Mouse (Mus musculus) urinary bladder, postnatal 36 days (tissue): Measurements from ENCODE around the gene Krt88.

ENCODE experiments used
- DNase-seq, 2 experiments: peaks; one replicate each; pipeline ENCODE4 v3.0.0; 2022; ENCODE audit warnings: low spot score in 2 of 2, mixed read lengths in 1 of 2

Gene Krt88

GRCm38 (mm10) chr15:101447444-101447843 lies at the start of gene Krt88:
Gene Krt88, plus strand, starts transcription at chr15:101447744.
- no peak for DNase-seq

- no peak for DNase-seq
Measured at GRCm38 (mm10) chr15:101398269-101398668, 49.3 kb upstream of the Krt88 start.

GRCm38 (mm10) chr15:101410775-101411174 lies 36.8 kb upstream of the Krt88 start, which contains the start of gene Krt7:
Gene Krt7, plus strand, starts transcription at chr15:101411043.
- DNase-seq, result no peak

GRCm38 (mm10) chr15:101412188-101412587 lies 35.4 kb upstream of the Krt88 start:
- DNase-seq, result peak; percentile 79 to 85

- no peak for DNase-seq
Measured at GRCm38 (mm10) chr15:101413916-101414635, 33.5 kb upstream of the Krt88 start.

GRCm38 (mm10) chr15:101414807-101415565 lies 32.6 kb upstream of the Krt88 start:
- DNase-seq, result no peak

GRCm38 (mm10) chr15:101418950-101419349 lies 28.6 kb upstream of the Krt88 start:
- DNase-seq, result no peak

GRCm38 (mm10) chr15:101420903-101421302 lies 26.6 kb upstream of the Krt88 start:
- DNase-seq, result no peak

- DNase-seq, result no peak
Measured at GRCm38 (mm10) chr15:101424914-101425313, 22.6 kb upstream of the Krt88 start.

- DNase-seq, result no peak
Measured at GRCm38 (mm10) chr15:101436611-101437010, 10.9 kb upstream of the Krt88 start.

- no peak for DNase-seq
Measured at GRCm38 (mm10) chr15:101438555-101438954, 9.0 kb upstream of the Krt88 start, which contains the start of gene Krt87. Gene Krt87, minus strand, starts transcription at chr15:101438804.

- no peak for DNase-seq
Measured at GRCm38 (mm10) chr15:101440837-101441236, 6.7 kb upstream of the Krt88 start.

- DNase-seq, result no peak
Measured at GRCm38 (mm10) chr15:101446572-101446971, 972 bp upstream of the Krt88 start.

- peak; percentile 62 to 77 for DNase-seq
Measured at GRCm38 (mm10) chr15:101453093-101453736, 5.7 kb downstream of the Krt88 start.

- no peak for DNase-seq
Measured at GRCm38 (mm10) chr15:101454774-101455173, 7.2 kb downstream of the Krt88 start.

- no peak for DNase-seq
Measured at GRCm38 (mm10) chr15:101455292-101455691, 7.7 kb downstream of the Krt88 start.

- no peak for DNase-seq
Measured at GRCm38 (mm10) chr15:101455891-101456290, 8.3 kb downstream of the Krt88 start.

GRCm38 (mm10) chr15:101458361-101458930 lies 10.9 kb downstream of the Krt88 start:
- DNase-seq, result no peak

GRCm38 (mm10) chr15:101459283-101459682 lies 11.7 kb downstream of the Krt88 start:
- DNase-seq, result no peak

GRCm38 (mm10) chr15:101463651-101464050 lies 16.1 kb downstream of the Krt88 start, which contains the start of gene Krt81:
Gene Krt81, minus strand, starts transcription at chr15:101463751.
- DNase-seq, result no peak

- no peak for DNase-seq
Measured at GRCm38 (mm10) chr15:101469093-101469492, 21.5 kb downstream of the Krt88 start.
